Mouse (Mus musculus) T-helper 2 cell (primary cell): ENCODE results near the gene Ppp1r21.

Source experiments
- in situ Hi-C: fragments of 300-600 bp; cut with MboI, MseI; formaldehyde crosslinking; loops from one replicate; pipeline ENCODE4 v1.15.1; 2025; ENCODE audit warnings: high pct_unique_total_duplicates

Gene Ppp1r21

DNA sequence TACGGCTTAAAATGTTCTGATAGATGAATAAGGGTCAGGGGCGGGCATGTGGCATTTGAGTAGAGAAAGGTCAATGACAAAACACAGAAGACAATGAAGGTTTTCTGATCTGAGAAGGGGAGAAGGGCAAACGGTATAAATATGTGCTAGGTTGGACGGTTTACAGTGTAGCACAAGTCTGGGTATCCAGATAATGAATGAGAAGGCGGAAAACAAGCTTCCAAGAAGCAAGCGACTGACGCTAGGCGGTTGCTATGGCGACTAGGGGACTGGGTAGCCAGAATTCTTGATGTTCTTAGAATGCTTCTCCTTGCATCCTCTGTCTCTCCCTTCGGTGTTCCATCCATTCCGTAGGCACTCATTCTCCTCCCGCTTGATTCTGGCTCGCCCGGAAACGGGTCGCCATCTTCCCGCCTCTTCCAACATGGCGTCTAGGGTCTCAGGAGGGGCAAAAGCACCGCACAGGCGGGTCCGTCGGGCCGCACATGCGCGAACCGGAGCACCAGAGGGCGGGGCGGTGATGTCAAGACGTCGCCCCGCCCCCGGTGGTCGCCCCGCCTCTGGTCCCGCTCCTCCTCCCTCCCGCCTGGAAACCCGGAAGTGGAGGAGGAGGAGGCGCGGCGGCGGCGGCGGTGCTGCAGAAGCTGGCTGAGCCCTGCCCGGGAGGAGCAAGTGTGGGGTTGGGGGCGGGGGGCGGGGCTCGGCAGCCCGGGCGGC is at the start of gene Ppp1r21:
TSS of gene Ppp1r21 (plus strand) at position 600 of the 717 bp plus-strand sequence.
- in situ Hi-C loops: loop anchor here (10.0 kb wide), 1 partner anchor 105 kb away; no protein-coding TSS in a partner anchor

DNA sequence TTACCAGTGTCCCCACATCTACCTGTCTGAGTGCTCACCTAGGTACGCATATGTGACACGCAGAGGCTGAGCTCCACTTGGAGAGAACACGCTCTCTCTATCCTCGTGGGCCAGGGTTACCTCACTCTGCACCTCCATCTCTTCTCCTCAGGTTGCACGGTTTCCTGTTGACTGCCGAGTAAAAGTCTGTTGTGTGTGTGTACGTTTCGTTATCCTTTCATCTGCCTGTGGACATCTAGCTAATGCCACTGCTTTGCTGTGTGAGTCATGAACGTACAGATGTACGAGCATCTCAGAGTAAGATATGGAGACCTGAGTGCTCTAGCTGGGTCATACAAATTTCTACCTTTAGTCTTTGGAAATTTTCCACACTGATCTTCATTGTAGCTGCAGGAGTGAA is 49.5 kb upstream of the Ppp1r21 start:
- in situ Hi-C loops: no loop called here

DNA sequence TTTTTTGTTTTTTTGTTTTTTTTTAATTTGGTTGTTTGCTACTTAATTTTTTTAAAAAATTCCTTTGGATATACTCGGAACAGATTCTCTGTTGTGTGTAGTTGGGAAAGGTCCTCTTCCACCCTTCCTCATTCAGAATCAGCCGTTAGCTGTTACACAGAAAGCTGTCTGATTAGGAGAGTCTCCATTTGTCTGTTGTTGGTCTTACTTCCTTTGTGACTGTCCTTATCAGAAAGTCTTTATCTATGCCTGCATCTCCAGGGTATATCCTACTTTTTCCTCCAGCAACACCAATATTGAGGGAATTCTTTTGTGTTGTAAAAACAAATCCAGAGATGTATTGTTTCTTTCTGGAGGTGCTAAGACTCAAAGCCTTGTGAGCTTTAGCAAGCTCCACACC is 48.9 kb upstream of the Ppp1r21 start:
- in situ Hi-C loops: no loop called here

DNA sequence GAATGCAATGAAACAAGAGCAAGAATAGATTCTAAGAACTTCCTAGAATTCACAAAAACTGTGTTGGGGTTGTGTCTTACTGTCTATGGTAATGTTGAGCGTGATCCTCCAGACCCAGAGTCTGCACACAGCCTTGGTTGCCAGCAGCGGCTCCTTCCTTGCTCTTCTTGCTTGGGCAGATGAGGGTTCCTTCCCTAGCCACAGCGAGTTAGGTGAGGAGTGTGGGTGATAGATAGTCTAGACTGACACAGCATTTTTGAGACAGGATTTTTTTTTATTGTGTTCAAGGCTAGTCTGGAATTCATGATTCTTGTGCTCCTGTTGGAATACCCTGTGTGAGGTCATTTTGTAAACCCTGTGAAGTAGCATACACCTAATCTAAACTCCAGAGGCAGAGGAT is 48.3 kb upstream of the Ppp1r21 start:
- in situ Hi-C loops: no loop called here

DNA sequence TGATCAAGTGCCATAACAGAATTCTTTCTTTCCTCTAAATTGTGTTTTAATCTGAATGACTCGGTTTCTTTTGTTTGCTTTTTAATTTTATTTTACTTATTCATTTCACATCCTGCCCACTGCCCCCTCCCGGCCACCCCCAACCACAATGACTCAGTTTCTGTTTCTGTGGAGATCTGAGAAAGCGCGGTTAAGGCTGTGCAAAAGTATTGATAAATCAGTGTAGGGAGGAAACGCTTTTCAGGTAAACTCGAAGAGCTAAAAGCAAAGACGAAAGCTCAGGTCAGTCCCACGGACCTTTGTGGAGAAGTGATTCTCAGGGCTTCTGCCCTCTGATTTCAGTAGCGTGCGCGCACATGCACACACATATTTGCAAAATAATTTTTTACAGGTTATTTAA is 45.4 kb upstream of the Ppp1r21 start:
- in situ Hi-C loops: no loop called here

DNA sequence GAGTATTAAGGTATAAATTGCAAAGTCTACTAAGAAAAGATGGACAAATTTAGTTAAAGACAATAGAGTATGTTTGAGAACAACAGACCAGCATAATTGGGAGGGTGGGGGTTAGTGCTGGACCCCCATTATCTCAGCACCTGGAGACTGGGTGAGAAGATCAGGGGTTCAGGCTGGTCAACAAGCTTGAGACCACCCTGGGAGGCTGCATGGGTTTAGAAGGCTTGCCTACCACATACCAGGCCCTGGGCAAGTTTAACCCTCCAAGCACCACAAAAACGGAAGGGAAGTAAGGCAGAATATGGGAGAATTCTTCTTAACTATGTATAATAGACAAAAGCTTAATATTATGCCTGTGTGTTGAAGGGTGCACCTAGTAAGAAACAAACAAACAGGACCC is 45.0 kb upstream of the Ppp1r21 start:
- in situ Hi-C loops: no loop called here

DNA sequence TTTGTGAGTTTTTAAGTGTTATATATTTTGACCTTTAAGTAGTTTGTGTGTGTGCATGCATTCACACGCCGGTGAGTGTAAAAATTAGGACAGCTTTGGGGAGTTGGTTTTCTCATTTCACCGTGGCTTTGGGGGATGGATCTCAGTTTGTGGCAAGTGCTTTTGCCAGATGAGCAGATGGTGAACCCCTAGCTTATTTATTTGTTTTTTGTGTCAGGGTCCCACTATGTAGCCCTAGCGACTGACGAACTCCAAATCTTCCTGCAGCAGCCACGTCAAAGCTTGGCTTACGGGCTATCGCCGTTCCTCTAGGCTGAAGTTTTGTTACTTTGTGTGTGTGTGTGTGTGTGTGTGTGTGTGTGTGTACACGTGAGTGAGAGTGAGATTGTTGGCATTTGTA is 39.4 kb upstream of the Ppp1r21 start:
- in situ Hi-C loops: no loop called here

DNA sequence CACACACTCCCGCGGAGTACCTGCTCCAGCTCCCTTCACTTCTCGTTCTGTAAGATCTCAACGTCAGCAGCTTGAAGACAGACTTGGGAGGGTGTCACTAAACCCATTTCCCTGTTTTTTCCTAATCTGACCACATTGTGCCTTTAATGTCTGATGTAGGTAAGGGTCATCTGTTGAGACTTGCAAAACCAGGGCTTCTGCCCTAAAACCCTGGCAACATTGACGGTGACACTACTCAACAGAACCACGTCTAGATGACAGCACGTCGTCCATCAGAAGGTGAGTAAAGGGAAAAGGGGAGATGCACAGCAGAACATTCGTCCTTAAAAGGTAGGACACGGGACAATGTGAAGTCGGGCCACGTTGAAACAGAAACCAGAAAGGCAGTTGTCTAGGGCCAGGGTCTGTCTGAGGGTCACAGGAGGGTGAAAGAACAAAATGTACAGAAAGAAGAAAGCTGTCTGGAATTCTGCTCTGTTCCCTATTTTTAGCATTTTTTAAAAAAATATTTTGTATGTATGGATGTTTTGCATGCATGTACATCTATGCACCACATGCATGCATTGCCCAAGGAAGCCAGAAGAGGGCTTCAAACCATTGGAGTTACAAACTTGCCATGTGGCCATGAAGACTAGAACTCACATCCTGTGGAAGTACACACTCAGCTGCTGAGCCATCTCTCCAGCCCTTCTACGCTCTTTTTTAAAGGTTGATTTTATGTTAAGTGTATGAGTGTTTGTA is 38.4 kb upstream of the Ppp1r21 start:
- in situ Hi-C loops: no loop called here

DNA sequence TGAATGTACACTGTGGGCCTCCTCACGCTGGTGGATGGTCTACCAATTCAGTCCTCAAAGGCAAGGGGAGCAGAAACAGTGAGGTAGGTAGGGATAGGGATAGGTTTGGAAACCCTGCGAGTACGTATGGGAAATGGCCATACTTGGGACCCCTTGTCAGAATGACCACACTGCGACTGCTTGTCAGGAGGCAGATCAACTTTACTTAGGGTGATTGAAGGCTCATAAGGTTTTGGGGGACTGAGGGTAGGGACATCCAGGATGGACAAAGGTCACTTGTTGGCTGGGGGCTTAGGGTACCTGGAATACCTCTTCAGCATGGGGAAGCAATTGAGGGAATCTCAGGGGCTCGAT is 37.8 kb upstream of the Ppp1r21 start:
- in situ Hi-C loops: no loop called here

DNA sequence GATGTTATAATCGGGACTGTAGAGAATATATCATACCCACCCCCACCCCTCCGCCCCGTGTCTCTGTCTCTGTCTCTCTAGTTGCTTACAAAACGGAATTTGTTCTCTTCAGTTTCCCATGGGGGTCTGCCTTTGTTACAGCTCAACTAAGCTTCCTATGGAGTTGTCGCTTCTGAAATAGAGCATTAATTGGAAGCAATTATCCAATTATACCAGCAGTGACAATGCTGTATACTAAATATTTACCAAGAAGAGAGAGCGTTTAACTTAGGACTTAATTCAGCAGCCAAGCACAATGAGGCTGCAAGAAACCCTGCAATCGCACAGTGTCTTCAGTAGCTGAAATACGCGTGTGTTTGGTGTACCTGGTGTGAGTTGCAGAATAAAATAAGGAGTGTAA is 36.4 kb upstream of the Ppp1r21 start:
- in situ Hi-C loops: no loop called here

DNA sequence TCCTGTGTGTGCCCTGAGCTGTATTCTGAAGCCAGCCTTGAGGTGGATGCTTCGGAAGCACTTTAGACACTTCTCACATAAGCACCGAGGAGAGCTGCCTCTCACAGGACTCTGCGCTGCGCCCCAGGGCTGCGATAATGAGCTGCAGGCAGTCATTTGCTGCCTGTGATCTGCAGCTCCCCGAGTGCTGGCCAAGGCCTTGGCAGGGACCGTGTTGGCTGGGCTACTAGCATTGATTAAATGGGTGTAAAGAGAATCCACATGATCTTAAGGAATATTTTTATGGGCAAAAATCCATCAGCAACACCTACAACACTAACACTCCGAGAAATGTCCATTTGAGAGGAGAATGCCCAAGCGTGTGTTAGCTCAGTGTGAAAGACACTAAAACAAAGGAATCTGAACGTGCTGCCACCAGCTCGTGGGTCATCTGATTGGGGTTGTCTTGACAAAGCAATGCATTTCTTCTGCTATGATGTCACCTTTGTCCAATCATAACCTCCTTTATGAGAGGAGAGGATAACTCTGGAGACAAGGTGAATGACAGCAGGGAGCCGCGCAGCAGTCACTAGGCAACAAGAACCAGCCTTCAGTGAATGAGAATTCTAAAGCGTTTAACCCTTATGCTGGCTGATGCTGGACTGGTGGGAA is 35.7 kb upstream of the Ppp1r21 start:
- in situ Hi-C loops: no loop called here

DNA sequence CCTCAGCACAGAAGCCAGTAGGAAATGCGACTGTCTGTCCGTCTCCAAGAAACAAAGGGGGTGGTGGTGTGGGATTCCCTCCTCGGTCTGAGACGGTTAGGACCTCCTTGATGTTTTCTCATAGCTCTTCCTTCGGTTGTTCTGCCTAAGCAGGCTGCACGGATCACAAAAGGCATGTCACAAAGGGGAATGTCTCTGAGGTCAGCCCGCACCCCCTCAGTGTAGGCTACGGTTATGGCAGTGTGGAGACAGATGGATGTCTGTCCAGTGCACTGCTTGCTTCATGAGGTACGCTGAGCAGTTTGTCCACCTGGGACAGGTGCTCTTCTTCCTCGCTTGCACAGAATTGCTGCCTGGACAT is 35.2 kb upstream of the Ppp1r21 start:
- in situ Hi-C loops: no loop called here

DNA sequence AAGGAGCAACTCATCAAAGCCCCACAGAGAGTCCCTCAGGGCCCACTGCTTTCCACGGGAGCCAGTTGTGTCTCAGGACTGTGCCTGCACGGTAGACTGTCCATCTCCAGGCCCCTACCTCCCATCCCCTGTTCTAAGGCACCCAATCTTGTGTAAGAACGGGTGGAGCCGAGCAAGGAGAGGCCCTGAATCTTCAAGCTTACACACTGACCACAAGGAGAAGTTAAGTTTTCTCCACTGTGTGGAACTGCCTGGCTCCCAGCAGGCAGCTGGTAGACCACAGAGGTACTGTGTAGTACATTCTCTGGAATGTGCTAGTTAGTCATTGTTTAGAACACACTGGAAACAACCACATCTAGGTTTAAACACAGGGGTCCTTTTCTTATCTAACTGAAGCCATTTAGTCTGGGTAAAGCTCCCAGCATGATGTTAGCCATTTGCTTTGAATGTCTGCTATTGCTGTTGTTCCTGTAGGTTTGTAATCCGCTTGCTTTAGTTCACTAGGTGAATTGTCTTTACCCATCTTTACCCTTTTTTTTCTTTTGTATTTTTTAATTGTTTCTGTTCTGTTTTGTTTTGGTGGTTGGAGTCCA is 31.7 kb upstream of the Ppp1r21 start:
- in situ Hi-C loops: no loop called here

DNA sequence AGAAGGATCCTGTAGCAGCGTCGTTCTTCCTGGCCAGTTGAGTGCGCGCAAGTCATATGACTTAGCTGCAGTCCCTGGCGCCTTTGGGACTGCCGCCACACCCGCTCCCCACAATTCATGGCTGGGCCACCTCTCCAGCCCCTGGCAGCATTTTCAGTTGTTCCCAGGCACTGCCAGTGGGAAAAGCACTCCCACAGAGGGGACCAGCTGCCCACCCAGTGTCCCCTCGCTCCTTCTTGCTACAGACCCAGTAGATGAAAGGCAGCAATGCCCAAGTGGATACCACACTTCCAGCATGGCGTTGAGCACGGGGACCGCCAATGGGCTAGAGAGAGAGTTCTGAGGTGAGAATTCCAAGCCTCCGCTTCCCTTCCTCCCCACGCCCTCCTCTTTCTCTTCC is 25.9 kb upstream of the Ppp1r21 start:
- in situ Hi-C loops: no loop called here

DNA sequence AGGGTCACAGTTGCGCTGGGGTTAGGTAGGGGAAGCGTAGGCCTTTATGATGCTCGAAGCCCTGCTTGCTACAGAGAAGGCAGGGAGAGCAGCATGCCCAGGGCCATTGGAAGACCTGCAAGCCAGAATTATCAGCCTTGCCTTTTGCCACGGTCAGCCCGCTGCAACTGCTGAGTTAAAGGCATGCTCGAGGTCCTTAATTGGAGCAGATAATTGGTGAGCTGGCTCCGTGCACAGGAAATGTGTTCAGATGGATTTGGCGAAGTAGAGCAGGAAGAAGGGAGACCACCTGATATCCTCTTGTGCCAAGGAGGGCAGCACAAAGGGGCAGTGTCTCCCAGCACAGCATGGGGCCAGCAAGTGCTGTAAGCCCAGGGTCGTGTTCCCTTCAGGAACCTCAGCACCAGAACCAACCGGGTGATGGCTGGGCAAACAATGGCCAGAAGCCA is 24.6 kb upstream of the Ppp1r21 start:
- in situ Hi-C loops: loop anchor here (5.0 kb wide), 1 partner anchor 243 kb away; no protein-coding TSS in a partner anchor

DNA sequence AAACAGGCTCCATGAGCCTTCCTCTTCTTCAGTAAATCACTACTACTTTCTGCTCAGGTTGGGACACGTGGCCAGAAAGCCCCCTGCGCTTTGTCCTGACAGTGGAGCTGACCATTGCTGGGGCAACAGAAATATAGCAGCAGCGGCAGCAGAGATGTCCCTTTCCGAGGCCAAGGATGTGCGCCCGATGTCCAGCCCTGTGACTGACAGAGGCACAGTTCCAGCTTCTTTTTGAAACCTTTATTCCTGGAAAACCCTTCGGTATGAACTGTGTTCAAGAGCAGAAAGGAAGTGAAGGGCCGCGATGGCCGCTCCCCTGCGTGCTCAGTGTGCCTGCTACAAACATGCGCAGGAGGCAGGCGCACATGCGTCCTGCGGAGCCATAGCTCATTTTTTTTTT is 24.0 kb upstream of the Ppp1r21 start:
- in situ Hi-C loops: loop anchor here (5.0 kb wide), 1 partner anchor 244 kb away; no protein-coding TSS in a partner anchor

DNA sequence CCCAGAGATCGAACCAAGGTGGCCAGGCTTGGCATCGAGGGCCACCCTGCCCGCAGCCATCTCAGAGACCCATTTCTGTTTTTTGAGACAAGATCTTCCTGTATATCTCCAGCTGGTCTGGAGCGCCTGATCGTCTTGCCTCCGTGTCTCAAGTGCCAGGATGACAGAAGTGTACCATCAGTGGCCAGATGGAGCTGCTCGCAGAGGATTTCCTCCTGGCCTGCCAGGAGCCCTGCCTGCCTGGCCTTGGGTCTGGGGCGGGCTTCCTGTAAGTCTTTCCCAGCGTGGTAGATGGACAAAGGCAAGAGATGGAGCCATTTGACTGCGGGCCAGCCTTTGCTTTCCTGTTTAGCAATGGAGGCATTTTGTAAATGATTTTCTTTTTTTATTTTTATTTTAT is 22.5 kb upstream of the Ppp1r21 start:
- in situ Hi-C loops: loop anchor here (5.0 kb wide), 1 partner anchor 245 kb away; no protein-coding TSS in a partner anchor

DNA sequence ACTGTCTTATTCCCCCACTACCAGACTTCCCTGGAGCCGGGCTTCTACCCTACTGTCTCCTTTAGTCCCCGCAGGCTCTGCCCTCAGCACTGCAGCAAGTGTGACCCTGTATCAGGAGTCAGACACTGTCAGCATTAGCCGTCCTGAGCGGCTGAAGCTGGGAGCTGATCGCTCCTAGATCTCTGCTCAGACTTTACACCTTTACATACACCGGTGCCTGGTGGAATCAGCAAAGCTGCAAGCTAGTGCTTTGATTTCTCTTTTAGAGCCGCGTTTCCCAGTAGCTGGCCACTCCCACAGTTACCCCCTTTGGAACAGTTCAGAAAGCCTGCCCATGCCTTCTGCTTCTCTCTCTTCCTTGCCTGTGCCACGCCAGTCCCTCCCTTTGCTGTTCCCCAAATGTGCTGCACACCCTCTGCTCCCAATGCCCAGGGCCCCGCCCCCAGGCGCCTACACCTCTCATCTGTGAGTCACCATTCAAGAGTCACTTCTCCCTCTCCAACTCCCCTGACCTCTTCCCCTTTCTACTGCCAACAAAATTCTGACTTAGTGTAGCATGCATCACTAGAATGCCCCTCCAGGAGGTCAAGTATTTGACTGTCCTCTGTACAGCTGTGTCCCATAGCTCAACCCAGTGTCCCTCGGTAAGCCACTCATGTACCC is 20.9 kb upstream of the Ppp1r21 start:
- in situ Hi-C loops: loop anchor here (5.0 kb wide), 1 partner anchor 247 kb away; no protein-coding TSS in a partner anchor

DNA sequence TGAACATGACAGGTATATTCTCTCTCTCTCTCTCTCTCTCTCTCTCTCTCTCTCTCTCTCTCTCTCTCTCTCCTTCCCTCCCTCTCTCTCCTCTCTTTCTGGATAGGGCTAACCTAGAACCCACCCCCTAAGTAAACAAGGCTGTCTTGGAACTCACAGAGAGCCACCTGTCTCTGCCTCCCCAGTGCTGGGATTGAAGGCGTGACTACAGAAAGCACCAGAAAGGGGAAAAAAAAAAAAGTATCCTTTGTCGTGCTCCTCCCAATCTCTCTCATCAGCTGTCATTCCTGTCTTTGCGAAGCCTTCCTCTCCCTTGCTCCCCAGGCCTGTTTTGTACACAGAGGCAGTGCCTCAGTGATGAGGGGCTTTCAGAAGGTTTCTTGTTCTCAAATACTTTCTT is 19.9 kb upstream of the Ppp1r21 start:
- in situ Hi-C loops: loop anchor here (5.0 kb wide), 1 partner anchor 248 kb away; no protein-coding TSS in a partner anchor

DNA sequence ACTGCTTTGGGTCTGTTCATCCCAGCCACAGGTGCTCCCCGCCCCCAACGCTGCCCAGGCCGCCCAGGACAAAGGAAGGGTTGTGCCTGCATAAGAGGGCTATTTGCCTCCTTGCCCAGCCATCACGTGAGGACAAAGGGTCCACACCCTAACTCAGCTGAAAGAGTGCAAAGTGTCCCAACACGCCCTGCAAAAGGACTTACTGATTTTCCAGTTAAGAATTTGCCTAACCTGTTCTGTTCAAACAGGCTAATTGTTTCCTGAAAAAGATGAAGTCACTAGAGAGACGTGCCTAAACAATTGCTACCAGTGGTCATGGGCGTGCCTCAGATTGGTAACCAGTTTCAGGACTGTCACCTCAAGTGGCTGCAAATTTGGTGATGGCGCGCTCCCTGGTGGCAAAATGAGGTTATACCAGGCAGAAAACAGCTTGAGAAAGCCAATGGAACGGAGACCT is 18.8 kb upstream of the Ppp1r21 start:
- in situ Hi-C loops: no loop called here

DNA sequence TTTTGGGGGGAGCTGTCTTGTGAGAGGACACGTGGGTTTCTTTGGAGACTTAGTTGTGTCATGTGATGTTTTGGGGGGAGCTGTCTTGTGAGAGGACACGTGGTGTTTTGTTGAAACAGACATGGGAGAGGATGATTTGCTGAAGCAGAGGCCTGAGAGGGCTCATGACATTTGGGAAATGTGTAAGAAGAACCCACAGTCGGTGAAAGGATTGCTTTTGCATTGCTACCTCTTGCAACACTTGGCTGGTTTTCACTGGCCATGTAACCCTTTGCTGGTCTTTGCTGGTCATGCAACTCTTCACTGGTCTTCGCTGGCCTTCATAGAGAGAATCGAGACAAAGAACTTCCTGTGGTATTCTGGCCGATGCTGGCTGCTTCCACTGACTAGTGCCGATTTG is 13.4 kb upstream of the Ppp1r21 start:
- in situ Hi-C loops: no loop called here

DNA sequence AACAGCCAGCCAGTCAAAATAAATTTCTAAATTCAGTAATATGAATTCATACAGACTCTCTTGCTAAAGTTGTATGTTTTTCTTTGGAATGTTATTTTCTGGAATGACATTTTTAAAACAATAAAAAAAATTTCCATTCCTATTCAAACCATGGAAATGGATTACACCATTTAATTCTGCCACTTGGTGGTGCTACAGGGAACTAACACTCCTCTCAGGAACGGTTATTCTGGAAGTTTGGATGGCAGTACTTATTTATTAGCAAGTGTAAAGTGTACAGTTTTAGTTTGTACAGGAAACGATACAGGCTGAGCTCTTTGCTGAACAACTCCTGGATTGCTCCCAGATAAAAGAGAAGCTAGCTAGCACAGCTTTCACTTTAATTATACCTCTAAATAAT is 2.1 kb upstream of the Ppp1r21 start:
- in situ Hi-C loops: no loop called here
